Mouse (Mus musculus) erythroblast, embryonic 14.5 days (primary cell): ENCODE measurements around the gene Zfpm1. TPM values are rescaled to one million over a fixed set of nuclear protein-coding genes. Genes with fewer than 3 reads are reported as not detected.

Source experiments
- H3K27me3 ChIP-seq: 2 replicates; pipeline ENCODE4 v1.6.1; 2012; ENCODE audit warnings: inconsistent platforms; ENCODE audit not compliant: control insufficient read depth
- H3K36me3 ChIP-seq: 2 replicates; pipeline ENCODE4 v1.6.1; 2012; ENCODE audit warnings: mild to moderate bottlenecking, inconsistent platforms; ENCODE audit not compliant: control insufficient read depth
- H3K4me1 ChIP-seq: 2 replicates; pipeline ENCODE4 v1.6.1; 2012; ENCODE audit warnings: inconsistent platforms; ENCODE audit not compliant: control insufficient read depth
- H3K4me3 ChIP-seq: replicated peaks from 2 replicates; pipeline ENCODE3; 2012; ENCODE audit warnings: moderate library complexity, mild to moderate bottlenecking, inconsistent platforms
- H3K9me3 ChIP-seq: 2 replicates; pipeline ENCODE4 v1.6.1; 2012; ENCODE audit warnings: low read length, inconsistent platforms, mixed read lengths; ENCODE audit not compliant: control insufficient read depth
- GATA1 ChIP-seq: IDR thresholded peaks from 2 replicates; pipeline ENCODE4 v1.6.1; 2012; ENCODE audit warnings: low read length, inconsistent platforms, mixed read lengths
- TAL1 ChIP-seq: IDR thresholded peaks from 3 replicates; pipeline ENCODE4 v1.6.1; 2012; ENCODE audit warnings: low read length, inconsistent platforms, mixed read lengths
- polyA plus RNA-seq: library from polyadenylated mRNA; stranded (reverse); fragments of >175 nt; gene quantifications from 2 replicates; pipeline ENCODE4 v1.2.3, GENCODE M21; 2012

The Zfpm1 gene
- polyA plus RNA-seq, 1 experiment: 331 TPM

DNA sequence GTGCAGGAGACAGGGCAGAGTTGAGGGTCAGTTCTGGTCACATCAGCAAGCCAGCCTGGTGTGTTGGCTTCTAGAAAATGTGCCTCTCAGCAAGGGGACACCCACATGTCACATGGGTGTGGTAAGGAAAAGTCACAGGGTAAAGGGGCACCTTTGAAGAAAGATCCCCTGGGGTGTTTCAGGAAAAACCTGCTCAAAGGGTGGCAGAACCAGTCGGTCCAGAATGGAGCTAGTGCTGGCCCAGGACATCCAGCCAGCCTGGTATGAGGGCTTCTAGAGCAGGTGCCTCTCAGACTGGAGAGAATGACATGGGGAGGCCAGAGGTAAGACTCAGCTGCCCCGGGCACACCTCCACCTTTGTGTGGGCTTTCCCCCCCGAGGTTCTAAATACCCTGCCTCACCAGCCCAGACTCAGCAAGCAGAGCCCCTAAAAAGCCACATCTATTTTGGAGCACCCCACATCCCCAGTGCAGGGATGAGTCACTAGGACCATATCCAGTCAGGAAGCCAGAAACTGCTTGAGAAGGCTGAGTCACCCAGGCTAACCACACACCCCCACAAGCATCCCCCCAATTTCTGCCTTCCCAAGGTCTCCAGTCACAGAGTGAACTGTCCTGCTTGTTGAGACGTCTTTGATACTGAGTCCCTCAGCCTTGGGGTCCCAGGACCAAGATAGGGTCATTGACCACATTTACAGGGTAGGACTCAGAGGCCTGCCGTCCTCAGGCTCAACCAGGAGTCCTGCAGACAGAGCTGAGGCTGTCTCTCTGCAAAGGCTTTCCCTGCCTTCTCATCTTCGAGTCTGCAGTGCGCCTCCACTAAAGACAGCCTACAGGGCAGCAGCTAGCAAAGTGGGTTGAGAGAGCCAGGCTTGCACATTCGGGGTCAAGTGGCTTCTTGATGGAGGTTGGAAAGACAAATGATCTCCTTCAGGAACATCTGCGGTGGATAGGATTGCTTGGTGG, 74.0 kb downstream of the Zfpm1 start:
- no peak overlapping the region for H3K4me3 ChIP-seq
- TF ChIP-seq TAL1 (no peak), GATA1 (no peak)
- H3K9me3 ChIP-seq: no peaks in the 10 kb centered on the region
- H3K4me1 ChIP-seq: peaks cover 15% of the 10 kb centered on the region
- no peaks in the 10 kb centered on the region for H3K36me3 ChIP-seq
- peaks cover 56% of the 10 kb centered on the region for H3K27me3 ChIP-seq

DNA sequence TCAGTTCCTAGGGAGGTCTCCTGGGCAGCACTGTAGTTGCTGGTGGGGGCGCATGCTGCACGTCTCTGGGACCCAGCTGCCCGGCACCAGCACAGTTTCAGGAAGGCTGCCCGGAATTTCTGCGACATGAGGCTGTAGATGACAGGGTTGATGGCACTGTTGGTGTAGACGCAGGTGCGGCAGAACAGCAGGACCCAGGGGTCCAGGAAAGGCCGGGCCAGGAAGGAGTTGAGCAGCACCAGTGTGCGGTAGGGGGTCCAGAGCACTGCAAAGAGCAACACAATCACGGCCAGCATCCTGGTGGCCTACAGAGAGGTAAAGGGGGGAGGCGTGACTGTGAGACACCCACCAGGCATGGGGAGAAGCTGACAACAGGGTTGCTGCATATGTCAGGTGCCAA, 75.3 kb downstream of the Zfpm1 start:
- Histone ChIP-seq H3K9me3 (no peaks in the 10 kb centered on the region), H3K27me3 (peaks cover 65% of the 10 kb centered on the region), H3K4me1 (peaks cover 7% of the 10 kb centered on the region), H3K36me3 (no peaks in the 10 kb centered on the region), H3K4me3 (no peak overlapping the region)
- no peak for TF ChIP-seq TAL1
- TF ChIP-seq GATA1: no peak

DNA sequence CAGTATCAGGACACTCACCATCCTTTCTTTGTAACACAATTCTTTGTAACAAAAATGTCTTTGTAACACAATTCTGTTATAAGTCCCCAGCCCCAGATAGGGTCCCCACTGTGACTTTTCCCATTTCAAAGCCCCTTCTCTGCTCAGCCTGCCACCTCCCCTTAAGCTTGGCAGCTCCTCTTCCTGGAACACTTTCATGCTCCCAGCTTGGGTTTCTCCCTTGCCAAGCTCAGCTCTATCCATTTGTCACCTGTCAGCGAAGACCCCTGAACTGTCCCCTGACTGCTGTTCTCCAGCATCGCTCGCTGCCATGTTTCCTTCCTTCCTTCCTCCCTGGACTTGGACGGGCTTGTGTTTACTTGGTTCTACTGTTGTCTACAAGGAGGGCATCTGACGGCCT, 75.7 kb downstream of the Zfpm1 start:
- no peaks in the 10 kb centered on the region for H3K9me3 ChIP-seq
- peaks cover 67% of the 10 kb centered on the region for H3K27me3 ChIP-seq
- H3K4me3 ChIP-seq: no peak overlapping the region
- TF ChIP-seq TAL1: no peak
- no peak for TF ChIP-seq GATA1
- no peaks in the 10 kb centered on the region for H3K36me3 ChIP-seq
- H3K4me1 ChIP-seq: peaks cover 7% of the 10 kb centered on the region

DNA sequence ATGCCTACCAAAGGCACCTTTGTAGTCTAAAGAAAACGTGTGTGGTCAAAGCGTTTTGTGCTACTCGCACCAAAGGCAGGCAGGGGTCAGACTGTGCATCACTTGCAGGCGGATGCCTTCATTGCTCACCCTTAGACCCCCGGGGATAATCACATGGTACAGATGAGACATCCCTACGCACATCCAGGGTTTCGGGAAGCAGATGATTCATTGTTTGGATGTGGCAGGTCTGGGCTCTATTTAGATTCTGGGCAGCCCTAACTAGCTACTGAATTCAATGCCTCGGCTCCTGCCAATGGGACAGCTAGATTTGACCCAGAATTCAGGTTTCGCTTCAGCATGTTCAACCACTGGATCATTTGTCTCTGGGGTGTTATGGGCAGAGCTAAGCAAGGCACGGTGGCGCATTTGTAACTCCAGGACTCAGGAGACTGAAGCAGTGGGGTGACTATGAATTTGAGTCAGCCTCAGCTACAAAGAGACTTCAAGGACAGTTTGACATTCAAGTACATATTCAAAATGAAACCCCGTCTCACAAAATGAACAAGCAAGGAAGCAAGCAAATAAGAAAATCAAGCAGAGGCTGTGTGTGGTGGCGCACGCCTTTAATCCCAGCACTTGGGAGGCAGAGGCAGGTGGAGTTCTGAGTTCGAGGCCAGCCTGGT, 77.3 kb downstream of the Zfpm1 start:
- Histone ChIP-seq H3K36me3 (no peaks in the 10 kb centered on the region), H3K4me3 (no peak overlapping the region), H3K9me3 (no peaks in the 10 kb centered on the region), H3K4me1 (peaks cover 7% of the 10 kb centered on the region), H3K27me3 (peaks cover 72% of the 10 kb centered on the region)
- no peak for TF ChIP-seq GATA1
- no peak for TF ChIP-seq TAL1

DNA sequence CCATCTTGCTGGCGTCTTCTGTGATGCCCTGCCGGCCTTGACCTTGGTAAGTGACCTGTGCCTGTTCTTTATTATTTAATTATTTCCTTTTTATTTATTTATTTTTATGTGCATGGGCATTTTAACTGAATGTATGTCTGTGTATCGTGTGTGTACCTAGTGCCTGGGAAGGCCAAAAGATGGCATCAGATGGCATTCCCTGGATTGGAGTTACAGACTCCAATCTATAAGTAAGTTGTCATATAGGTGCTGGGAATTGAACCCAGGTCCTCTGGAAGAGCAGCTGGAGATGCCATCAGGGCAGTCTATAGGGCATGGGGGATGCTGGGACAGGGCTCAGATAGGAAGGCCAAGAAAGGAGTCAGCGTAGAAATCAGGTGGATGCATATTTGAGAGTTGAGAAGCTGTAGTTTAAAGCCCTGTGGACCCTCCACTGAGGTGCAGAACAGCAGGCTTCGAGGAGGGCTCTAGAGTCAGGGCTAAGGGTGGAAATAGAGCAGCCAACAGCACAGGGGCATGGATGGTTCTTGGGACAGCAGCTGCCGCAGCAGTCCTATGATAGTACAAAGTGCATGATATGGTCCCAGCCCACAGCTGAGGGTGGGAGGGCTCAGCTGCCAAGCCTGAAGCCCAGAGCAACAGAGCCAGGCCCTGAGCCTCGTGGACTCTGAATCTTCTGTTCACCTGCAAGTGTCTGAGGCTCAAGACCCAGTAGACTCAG, 78.9 kb downstream of the Zfpm1 start, which contains the start of gene Trhr2:
Trhr2 (minus strand) TSS at position 51 of the 721 bp plus-strand sequence.
- Histone ChIP-seq H3K27me3 (peaks cover 67% of the 10 kb centered on the region), H3K4me3 (no peak within 1 kb of the TSS), H3K36me3 (no peaks in the 10 kb centered on the region), H3K4me1 (peaks cover 4% of the 10 kb centered on the region), H3K9me3 (peaks cover 4% of the 10 kb centered on the region)
- TF ChIP-seq GATA1: no peak
- no peak for TF ChIP-seq TAL1

DNA sequence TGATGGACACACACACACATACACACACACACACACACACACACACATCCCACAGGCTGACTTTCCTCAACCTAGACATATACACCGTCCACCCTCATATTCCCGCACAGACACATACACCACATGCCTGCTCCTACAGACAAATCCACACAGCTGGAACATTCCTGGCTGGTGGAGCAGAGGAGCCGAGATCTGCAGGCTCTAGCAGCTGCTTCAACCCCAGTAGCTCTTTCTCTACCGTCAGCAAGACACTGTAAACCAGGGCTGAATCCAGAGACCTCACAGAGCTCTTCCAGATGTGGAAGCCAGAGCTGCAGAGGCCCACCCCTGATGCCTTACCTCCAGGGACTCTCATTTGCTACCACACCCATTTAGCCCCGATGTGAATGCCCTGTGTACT, 80.3 kb downstream of the Zfpm1 start:
- TF ChIP-seq TAL1 (no peak), GATA1 (no peak)
- Histone ChIP-seq H3K27me3 (peaks cover 58% of the 10 kb centered on the region), H3K36me3 (no peaks in the 10 kb centered on the region), H3K4me1 (peaks cover 4% of the 10 kb centered on the region), H3K4me3 (no peak overlapping the region), H3K9me3 (peaks cover 4% of the 10 kb centered on the region)

DNA sequence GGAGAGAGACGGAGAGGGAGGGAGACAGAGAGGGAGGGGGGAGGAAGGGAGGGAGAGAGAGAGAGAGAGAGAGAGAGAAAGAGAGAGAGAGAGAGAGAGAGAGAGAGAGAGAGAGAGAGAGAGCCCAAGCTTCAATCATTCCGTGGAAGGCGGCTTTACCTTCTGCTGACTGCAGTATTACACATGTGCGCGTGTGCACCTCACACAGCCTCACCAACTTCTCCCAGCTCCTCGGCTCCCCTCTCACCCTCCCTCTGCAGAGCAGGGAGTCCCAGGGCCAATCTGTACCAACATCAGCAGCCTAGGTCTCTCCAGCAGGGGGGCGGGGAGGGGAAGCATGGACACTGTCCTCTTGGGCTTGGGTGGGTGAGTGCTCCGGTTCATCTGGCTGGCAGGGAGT, 81.0 kb downstream of the Zfpm1 start:
- TF ChIP-seq GATA1: no peak

DNA sequence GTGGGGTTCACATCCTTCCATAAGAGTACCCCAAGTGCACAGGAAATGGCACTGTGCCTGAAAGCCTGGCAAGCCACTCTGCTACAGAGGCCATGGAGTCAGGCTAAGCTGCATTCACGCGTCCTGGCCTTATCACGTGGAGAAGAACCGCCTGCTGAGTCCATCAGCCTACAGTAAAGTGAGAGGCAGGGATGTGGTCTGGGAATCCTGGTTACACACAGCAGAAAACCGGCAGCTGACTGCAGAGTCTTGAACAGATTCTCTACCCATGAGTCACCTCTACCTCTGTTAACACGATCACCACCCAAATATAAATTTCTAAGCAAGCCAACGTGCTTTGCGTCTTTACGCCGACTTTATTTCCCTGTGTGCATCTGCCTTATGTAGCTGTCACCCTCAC, 86.6 kb downstream of the Zfpm1 start:
- peaks cover 10% of the 10 kb centered on the region for H3K27me3 ChIP-seq
- no peak overlapping the region for H3K4me3 ChIP-seq

More for the DNA sequence above, 81.0 kb downstream of the Zfpm1 start:
- Histone ChIP-seq H3K36me3 (no peaks in the 10 kb centered on the region), H3K4me3 (no peak overlapping the region), H3K27me3 (peaks cover 51% of the 10 kb centered on the region), H3K9me3 (peaks cover 4% of the 10 kb centered on the region), H3K4me1 (peaks cover 4% of the 10 kb centered on the region)

DNA sequence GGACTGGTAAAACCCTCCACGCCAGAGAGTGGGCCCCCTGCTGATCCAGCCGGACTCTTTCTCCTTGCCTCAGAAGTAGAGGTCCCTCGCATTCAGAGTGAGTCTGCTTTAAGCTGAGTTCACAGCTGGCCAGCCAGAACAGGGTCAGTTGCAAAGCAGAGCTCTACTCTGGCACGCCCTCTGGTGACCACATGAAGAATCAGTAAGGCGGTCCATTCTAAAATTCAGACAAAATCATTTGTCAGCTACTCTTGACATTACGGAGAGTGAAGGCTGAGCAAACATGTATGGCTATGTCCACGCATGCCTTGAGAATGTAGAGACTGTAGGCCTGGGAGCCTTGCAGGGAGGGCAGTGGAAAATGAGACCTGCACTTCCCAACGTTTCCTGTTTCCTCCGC, 87.7 kb downstream of the Zfpm1 start:
- TF ChIP-seq GATA1: no peak
- no peak for TF ChIP-seq TAL1
- H3K4me1 ChIP-seq: peaks cover 25% of the 10 kb centered on the region
- H3K9me3 ChIP-seq: peaks cover 4% of the 10 kb centered on the region
- no peaks in the 10 kb centered on the region for H3K27me3 ChIP-seq
- peaks cover under 1% of the 10 kb centered on the region; the same call in 1 of the 2 replicates for H3K36me3 ChIP-seq
- H3K4me3 ChIP-seq: no peak overlapping the region

More for the DNA sequence above, 86.6 kb downstream of the Zfpm1 start:
- Histone ChIP-seq H3K9me3 (peaks cover 4% of the 10 kb centered on the region), H3K4me1 (peaks cover 17% of the 10 kb centered on the region), H3K36me3 (no peaks in the 10 kb centered on the region)
- TF ChIP-seq TAL1: no peak
- no peak for TF ChIP-seq GATA1
